Mouse (Mus musculus) myocyte (in vitro differentiated cells): Measurements from ENCODE around the gene Npm1. TPM values are rescaled to one million over a fixed set of nuclear protein-coding genes. Genes with fewer than 3 reads are reported as not detected.

Experiments used
- H3K27me3 ChIP-seq: one replicate; pipeline ENCODE4 v1.6.1; 2011; ENCODE audit not compliant: control insufficient read depth, insufficient read depth, insufficient read length
- H3K36me3 ChIP-seq: one replicate; pipeline ENCODE4 v1.6.1; 2011; ENCODE audit not compliant: control insufficient read depth, insufficient read depth
- H3K4me2 ChIP-seq: one replicate; pipeline ENCODE4 v1.6.1; 2011; ENCODE audit warnings: low read depth, control low read depth
- H3K4me3 ChIP-seq: one replicate; pipeline ENCODE4 v1.5.1; 2011; ENCODE audit warnings: mild to moderate bottlenecking, control low read depth, moderate library complexity
- H3K79me2 ChIP-seq: one replicate; pipeline ENCODE4 v1.6.1; 2011; ENCODE audit not compliant: control insufficient read depth, insufficient read depth
- H3ac ChIP-seq: one replicate; pipeline ENCODE4 v1.6.1; 2011; ENCODE audit not compliant: control insufficient read depth, insufficient read length
- CEBPB ChIP-seq: IDR thresholded peaks from 2 replicates; pipeline ENCODE4 v1.6.1; 2011; ENCODE audit warnings: mild to moderate bottlenecking, moderate library complexity; ENCODE audit not compliant: poor library complexity, insufficient read depth, severe bottlenecking
- E2F4 ChIP-seq: IDR thresholded peaks from one replicate; pipeline ENCODE4 v1.6.1; 2011; ENCODE audit warnings: mild to moderate bottlenecking, control low read depth, moderate library complexity; ENCODE audit not compliant: insufficient read depth
- MAX ChIP-seq: IDR thresholded peaks from one replicate; pipeline ENCODE4 v1.6.1; 2011; ENCODE audit warnings: low read depth, mild to moderate bottlenecking, control low read depth
- MYOD1 ChIP-seq, 3 experiments: IDR thresholded peaks; one replicate each; pipeline ENCODE4 v1.6.1; 2011; ENCODE audit warnings: control low read depth in 2 of 3, low read depth in 2 of 3, mild to moderate bottlenecking in 2 of 3, moderate library complexity in 1 of 3; ENCODE audit not compliant: insufficient read length in 2 of 3, control insufficient read depth in 1 of 3
- MYOG ChIP-seq, 3 experiments: IDR thresholded peaks; one replicate each; pipeline ENCODE4 v1.6.1; 2011; ENCODE audit warnings: control low read depth in 2 of 3, low read depth in 2 of 3, mild to moderate bottlenecking in 2 of 3; ENCODE audit not compliant: insufficient read length in 2 of 3, control insufficient read depth in 1 of 3, insufficient read depth in 1 of 3
- POLR2A ChIP-seq: IDR thresholded peaks from one replicate; pipeline ENCODE4 v1.6.1; 2011; ENCODE audit warnings: low read depth, mild to moderate bottlenecking, control low read depth, moderate library complexity; ENCODE audit not compliant: insufficient read length
- POLR2AphosphoS2 ChIP-seq: IDR thresholded peaks from one replicate; pipeline ENCODE4 v1.6.1; 2011; ENCODE audit warnings: low read depth, control low read depth; ENCODE audit not compliant: insufficient read length
- REST ChIP-seq: IDR thresholded peaks from one replicate; pipeline ENCODE4 v1.6.1; 2011; ENCODE audit warnings: mild to moderate bottlenecking, control low read depth, moderate library complexity; ENCODE audit not compliant: insufficient read depth, insufficient read length
- SRF ChIP-seq: IDR thresholded peaks from one replicate; pipeline ENCODE4 v1.6.1; 2011; ENCODE audit warnings: low read depth; ENCODE audit not compliant: control insufficient read depth, insufficient read length
- TCF12 ChIP-seq: IDR thresholded peaks from one replicate; pipeline ENCODE4 v1.6.1; 2011; ENCODE audit warnings: mild to moderate bottlenecking, control low read depth; ENCODE audit not compliant: poor library complexity, insufficient read depth, severe bottlenecking
- TCF3 ChIP-seq: IDR thresholded peaks from one replicate; pipeline ENCODE4 v1.6.1; 2011; ENCODE audit warnings: low read depth, control low read depth; ENCODE audit not compliant: insufficient read length
- USF1 ChIP-seq: IDR thresholded peaks from one replicate; pipeline ENCODE4 v1.6.1; 2011; ENCODE audit warnings: low read depth, mild to moderate bottlenecking, control low read depth, moderate library complexity
- polyA plus RNA-seq: library from polyadenylated mRNA; unstranded; fragments of >200 nt; fragmentation: generic; extraction: Trizol; gene quantifications from one replicate; pipeline ENCODE4 v1.2.1, GENCODE M21; 2012; ENCODE audit warnings: missing spikeins

Gene Npm1
- polyA plus RNA-seq, 1 experiment, result 244 TPM

GRCm38 (mm10) chr11:33139458-33140110 lies 23.4 kb downstream of the Npm1 start:
- TF ChIP-seq MAX (no peak), SRF (no peak), MYOG (IDR thresholded peaks at IDR 0.05; ENCODE audit: control insufficient read depth in 1 of 3, insufficient read depth in 1 of 3, insufficient read length in 2 of 3, low read depth in 2 of 3) (no peak)
- Histone ChIP-seq H3K27me3 (no peaks in the 10 kb centered on the region), H3K4me2 (no peak overlapping the region), H3K4me3 (no peak overlapping the region), H3K79me2 (no peaks in the 10 kb centered on the region), H3ac (no peak overlapping the region), H3K36me3 (no peaks in the 10 kb centered on the region)

GRCm38 (mm10) chr11:33138686-33139085 lies 24.3 kb downstream of the Npm1 start:
- Histone ChIP-seq H3K27me3 (no peaks in the 10 kb centered on the region), H3ac (no peak overlapping the region), H3K79me2 (no peaks in the 10 kb centered on the region), H3K4me2 (no peak overlapping the region), H3K4me3 (no peak overlapping the region), H3K36me3 (no peaks in the 10 kb centered on the region)
- TF ChIP-seq MAX (no peak), E2F4 (no peak), POLR2A (no peak), CEBPB (no peak), TCF12 (no peak), REST (no peak), TCF3 (no peak), MYOG (IDR thresholded peaks at IDR 0.05; ENCODE audit: control insufficient read depth in 1 of 3, insufficient read depth in 1 of 3, insufficient read length in 2 of 3, low read depth in 2 of 3) (no peak), SRF (no peak), POLR2AphosphoS2 (no peak), MYOD1 (IDR thresholded peaks at IDR 0.05; ENCODE audit: control insufficient read depth in 1 of 3, insufficient read length in 2 of 3, low read depth in 2 of 3) (no peak), USF1 (no peak)

DNA sequence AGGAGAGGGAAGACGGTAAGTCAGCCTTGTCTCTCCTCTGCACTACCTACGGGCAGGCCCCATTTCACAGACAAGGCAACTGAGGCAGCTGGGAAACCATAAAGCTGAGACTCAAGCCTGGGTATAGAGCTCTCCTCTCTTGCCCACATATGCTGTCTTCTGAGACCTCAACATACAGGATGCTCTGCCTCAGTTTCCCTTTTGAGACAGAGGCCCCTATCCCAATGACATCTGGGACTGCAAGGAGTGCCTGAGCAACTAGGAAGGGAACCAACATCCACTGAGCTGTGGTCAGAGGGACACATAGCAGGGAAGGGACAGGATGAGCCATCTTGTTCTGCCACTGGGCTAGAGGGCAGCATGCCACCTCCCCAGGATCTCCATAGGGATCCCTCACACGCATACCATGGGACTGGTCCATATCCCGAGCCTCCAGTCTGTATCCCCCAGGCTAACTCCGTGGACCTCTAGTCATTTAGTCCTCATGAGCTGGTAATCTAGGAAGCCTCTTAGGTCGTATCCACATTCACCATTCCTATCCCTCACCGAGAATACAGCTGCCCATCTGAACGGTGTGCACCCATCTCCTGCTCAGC lies 28.5 kb downstream of the Npm1 start:
- Histone ChIP-seq H3K36me3 (no peaks in the 10 kb centered on the region), H3ac (no peak overlapping the region), H3K27me3 (no peaks in the 10 kb centered on the region), H3K4me3 (no peak overlapping the region), H3K4me2 (no peak overlapping the region), H3K79me2 (no peaks in the 10 kb centered on the region)
- TF ChIP-seq REST, result no peak
- no peak for TF ChIP-seq SRF
- no peak for TF ChIP-seq USF1

- H3K4me3 ChIP-seq, result no peak overlapping the region
- H3K79me2 ChIP-seq, result no peaks in the 10 kb centered on the region
- H3K4me2 ChIP-seq, result no peak overlapping the region
- H3K27me3 ChIP-seq, result no peaks in the 10 kb centered on the region
- H3K36me3 ChIP-seq, result no peaks in the 10 kb centered on the region
- no peak overlapping the region for H3ac ChIP-seq
- TF ChIP-seq CEBPB (no peak), MYOG (IDR thresholded peaks at IDR 0.05; ENCODE audit: control insufficient read depth in 1 of 3, insufficient read depth in 1 of 3, insufficient read length in 2 of 3, low read depth in 2 of 3) (peak in 1 of 3 experiments; percentile 10)
Observed at GRCm38 (mm10) chr11:33132619-33133338, 30.2 kb downstream of the Npm1 start.

- Histone ChIP-seq H3ac (no peak overlapping the region), H3K36me3 (no peaks in the 10 kb centered on the region), H3K4me2 (no peak overlapping the region), H3K27me3 (no peaks in the 10 kb centered on the region), H3K4me3 (no peak overlapping the region), H3K79me2 (no peaks in the 10 kb centered on the region)
- no peak for TF ChIP-seq REST
- TF ChIP-seq MYOD1 (IDR thresholded peaks at IDR 0.05; ENCODE audit: control insufficient read depth in 1 of 3, insufficient read length in 2 of 3, low read depth in 2 of 3), result no peak
- TF ChIP-seq MYOG (IDR thresholded peaks at IDR 0.05; ENCODE audit: control insufficient read depth in 1 of 3, insufficient read depth in 1 of 3, insufficient read length in 2 of 3, low read depth in 2 of 3), result no peak
- TF ChIP-seq POLR2A, result no peak
- TF ChIP-seq SRF, result no peak
- TF ChIP-seq POLR2AphosphoS2, result no peak
- TF ChIP-seq E2F4, result no peak
- no peak for TF ChIP-seq TCF3
- TF ChIP-seq MAX, result no peak
- TF ChIP-seq USF1, result no peak
- TF ChIP-seq TCF12, result no peak
- no peak for TF ChIP-seq CEBPB
Observed at GRCm38 (mm10) chr11:33127058-33127457, 35.9 kb downstream of the Npm1 start.
